Mouse (Mus musculus) A20 (cell line): ENCODE results near the gene Bloc1s3.

Experiments
- DNase-seq: peaks from one replicate; pipeline ENCODE4 v3.0.0-alpha.2; 2011; ENCODE audit warnings: low read depth, low spot score

Gene Bloc1s3

GRCm38 (mm10) chr7:19455819-19456495, 52.2 kb downstream of the Bloc1s3 start:
- no peak for DNase-seq

GRCm38 (mm10) chr7:19455186-19455585, 53.0 kb downstream of the Bloc1s3 start:
- no peak for DNase-seq
